Mouse (Mus musculus) layer of hippocampus, adult 11-12 months (tissue): ENCODE results near the gene Tmem82.
A peak's percentile ranks its signal among the peaks of the same experiment; 100 is the strongest.
"Not testable (repeated sequence)": the region's sequence is repeated elsewhere in the genome, so short reads cannot be mapped to it uniquely, and the experiment has no call there.

Experiments used
- DNase-seq: peaks from one replicate; pipeline ENCODE4 v3.0.0; 2022; ENCODE audit warnings: low spot score

Gene Tmem82

GRCm38 (mm10) chr4:141574789-141575702 lies 43.4 kb downstream of the Tmem82 start:
- DNase-seq = peak; percentile 75

GRCm38 (mm10) chr4:141573359-141573966 lies 45.0 kb downstream of the Tmem82 start:
- DNase-seq = no peak

- no peak for DNase-seq
Measured at GRCm38 (mm10) chr4:141572668-141573358, 45.6 kb downstream of the Tmem82 start.

- DNase-seq = no peak
Measured at GRCm38 (mm10) chr4:141571934-141572333, 46.5 kb downstream of the Tmem82 start.

GRCm38 (mm10) chr4:141571337-141571739 lies 47.1 kb downstream of the Tmem82 start:
- DNase-seq = no peak

- no peak for DNase-seq
Measured at GRCm38 (mm10) chr4:141570821-141571220, 47.6 kb downstream of the Tmem82 start.

- DNase-seq = no peak
Measured at GRCm38 (mm10) chr4:141570004-141570403, 48.4 kb downstream of the Tmem82 start.

GRCm38 (mm10) chr4:141568966-141569365 lies 49.5 kb downstream of the Tmem82 start:
- no peak for DNase-seq

- not testable (repeated sequence) for DNase-seq
Measured at GRCm38 (mm10) chr4:141567174-141567573, 51.3 kb downstream of the Tmem82 start.

- no peak for DNase-seq
Measured at GRCm38 (mm10) chr4:141566187-141566586, 52.2 kb downstream of the Tmem82 start.

GRCm38 (mm10) chr4:141565325-141565724 lies 53.1 kb downstream of the Tmem82 start:
- DNase-seq = no peak

- no peak for DNase-seq
Measured at GRCm38 (mm10) chr4:141564660-141565059, 53.8 kb downstream of the Tmem82 start.

- DNase-seq = no peak
Measured at GRCm38 (mm10) chr4:141564209-141564608, 54.2 kb downstream of the Tmem82 start.
